14 mouse cellular contexts compared by ENCODE assay signal in the genomic region with DNA sequence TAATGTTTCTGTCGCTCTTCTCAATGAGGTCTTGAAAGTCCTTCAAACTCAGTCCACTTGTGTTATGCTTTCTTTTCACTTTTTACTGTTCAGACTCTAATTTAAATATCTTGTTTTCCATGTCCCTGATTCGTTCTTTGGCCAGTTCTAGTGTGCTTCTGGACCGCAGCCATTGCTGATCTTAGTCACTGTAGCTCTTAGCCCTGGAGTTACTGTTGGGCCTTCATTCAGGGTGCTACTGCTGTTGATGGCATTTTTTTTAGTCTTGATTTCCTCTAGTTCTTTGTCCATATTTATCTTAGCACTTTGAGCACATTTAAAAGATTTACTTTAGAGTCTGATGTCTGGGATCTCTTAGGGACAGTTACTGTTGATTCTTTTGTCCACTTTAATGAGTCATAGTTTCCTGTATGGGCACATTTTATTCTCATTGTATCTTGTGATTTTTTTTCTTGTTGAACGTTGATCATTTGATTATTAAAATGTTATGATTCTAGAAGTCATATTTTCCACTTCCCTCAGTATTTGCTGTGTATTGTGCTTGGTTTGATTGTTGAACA.
A peak's percentile ranks its signal among the peaks of the same experiment; 100 is the strongest.
DNase-seq lines count a peak whose midpoint lies in the region; ATAC-seq and TF ChIP-seq lines count a peak whose summit lies in the region.
"Had no signal": no experiment of that assay in that cellular context is flagged by ENCODE, and none has a peak within 500 bp of the region (broad histone marks: within the 10 kb centered on the region; RNA-seq: fewer than 3 reads in every experiment).

No protein-coding gene starts in this region.

- H3K9ac ChIP-seq in heart, embryonic 12.5 days, result no peak overlapping the region
- H3K9ac ChIP-seq in heart, embryonic 15.5 days, result no peak overlapping the region
- no peak overlapping the region for H3K9ac ChIP-seq in lung, postnatal 0 days (replicated peaks; ENCODE audit: low read depth)
- H3K9ac ChIP-seq: embryonic facial prominence, embryonic 15.5 days; limb, embryonic 12.5 days; liver, embryonic 15.5 days had no signal

- WGBS in heart, embryonic 12.5 days, result 58% methylated on average over 4 of the region's 4 CpGs
- WGBS in heart, embryonic 15.5 days, result 62% methylated on average over 4 of the region's 4 CpGs
- WGBS in lung, postnatal 0 days, result 39% methylated on average over 4 of the region's 4 CpGs

- H3K4me1 ChIP-seq in heart, embryonic 12.5 days (replicated peaks), result 0 out of 2 replicates have a peak, but pooled peaks cover 5% of the 10 kb centered on the region
- H3K4me1 ChIP-seq in heart, embryonic 15.5 days (replicated peaks), result no peaks in the 10 kb centered on the region; the same call in 1 of the 2 replicates
- H3K4me1 ChIP-seq in lung, postnatal 0 days (ENCODE audit: insufficient read depth, low read depth, low read length), result no peaks in the 10 kb centered on the region
- H3K4me1 ChIP-seq: embryonic facial prominence, embryonic 15.5 days; limb, embryonic 12.5 days; liver, embryonic 15.5 days had no signal

- TF ChIP-seq CTCF in lung, postnatal 0 days (IDR thresholded peaks at IDR 0.05), result no peak

- TF ChIP-seq EP300 in lung, postnatal 0 days (IDR thresholded peaks at IDR 0.05), result peak; percentile 86

- peak; percentile 91 for DNase-seq in heart, adult 11 months
- peak; percentile 77 for DNase-seq in lung, postnatal 0 days (ENCODE audit: low spot score)
- no peak for DNase-seq in testis, postnatal 10 days (ENCODE audit: low spot score)
- DNase-seq in layer of hippocampus, postnatal 14 days (ENCODE audit: low spot score in 2 of 2), result no peak
- DNase-seq in urinary bladder, postnatal 36 days (ENCODE audit: low spot score in 2 of 2), result no peak
- DNase-seq: cerebellum, adult 9-10 months had no signal

- no peak overlapping the region for H3K4me2 ChIP-seq in heart, embryonic 12.5 days
- H3K4me2 ChIP-seq in heart, embryonic 15.5 days, result no peak overlapping the region
- H3K4me2 ChIP-seq in lung, postnatal 0 days (replicated peaks; ENCODE audit: low read depth, low read length), result no peak overlapping the region
- H3K4me2 ChIP-seq: embryonic facial prominence, embryonic 15.5 days; limb, embryonic 12.5 days; liver, embryonic 15.5 days had no signal

- H3K27me3 ChIP-seq in heart, embryonic 12.5 days (replicated peaks), result no peaks in the 10 kb centered on the region
- no peaks in the 10 kb centered on the region for H3K27me3 ChIP-seq in heart, embryonic 15.5 days
- no peaks in the 10 kb centered on the region for H3K27me3 ChIP-seq in lung, postnatal 0 days (replicated peaks; ENCODE audit: insufficient read depth, low read length)
- H3K27me3 ChIP-seq: embryonic facial prominence, embryonic 15.5 days; limb, embryonic 12.5 days; liver, embryonic 15.5 days had no signal

- no peaks in the 10 kb centered on the region for H3K9me3 ChIP-seq in heart, embryonic 12.5 days (replicated peaks)
- H3K9me3 ChIP-seq in heart, embryonic 15.5 days (replicated peaks), result no peaks in the 10 kb centered on the region
- no peaks in the 10 kb centered on the region for H3K9me3 ChIP-seq in lung, postnatal 0 days (ENCODE audit: low read length)
- H3K9me3 ChIP-seq: embryonic facial prominence, embryonic 15.5 days; limb, embryonic 12.5 days; liver, embryonic 15.5 days had no signal

- no peaks in the 10 kb centered on the region for H3K36me3 ChIP-seq in heart, embryonic 12.5 days
- H3K36me3 ChIP-seq in heart, embryonic 15.5 days, result no peaks in the 10 kb centered on the region
- no peaks in the 10 kb centered on the region for H3K36me3 ChIP-seq in lung, postnatal 0 days (ENCODE audit: insufficient read depth, low read length)
- H3K36me3 ChIP-seq: embryonic facial prominence, embryonic 15.5 days; limb, embryonic 12.5 days; liver, embryonic 15.5 days had no signal

- ATAC-seq in heart, embryonic 12.5 days (ENCODE audit: insufficient number of reproducible peaks, low FRiP score), result no peak
- ATAC-seq in CD4-positive, CD25-positive, alpha-beta regulatory T cell, adult 4 months, result peak; percentile 41
- no peak for ATAC-seq in heart, embryonic 15.5 days (replicated peaks; ENCODE audit: insufficient number of reproducible peaks, insufficient read depth, low FRiP score, low read depth)
- ATAC-seq in lung, postnatal 0 days, result peak; percentile 89
- ATAC-seq: forebrain, embryonic 14.5 days; midbrain, embryonic 16.5 days had no signal

- H3K4me3 ChIP-seq in heart, embryonic 12.5 days, result no peak overlapping the region
- H3K4me3 ChIP-seq in heart, embryonic 15.5 days, result no peak overlapping the region
- H3K4me3 ChIP-seq in lung, postnatal 0 days (ENCODE audit: low read depth, low read length), result no peak overlapping the region
- H3K4me3 ChIP-seq: embryonic facial prominence, embryonic 15.5 days; limb, embryonic 12.5 days; liver, embryonic 15.5 days had no signal

- H3K27ac ChIP-seq in heart, embryonic 12.5 days (ENCODE audit: poor library complexity, severe bottlenecking), result no peak overlapping the region
- peak overlapping the region; percentile 33; the same call in 1 of the 2 replicates for H3K27ac ChIP-seq in heart, embryonic 15.5 days
- H3K27ac ChIP-seq in lung, postnatal 0 days (ENCODE audit: low read length), result no peak overlapping the region
- H3K27ac ChIP-seq: embryonic facial prominence, embryonic 15.5 days; limb, embryonic 12.5 days; liver, embryonic 15.5 days had no signal

Comparison
In these comparisons a context has a peak if more than half of its experiments do, and no peak if none do; other contexts are left out.
1. DNase-seq: peak in heart, adult 11 months (single experiment) and lung, postnatal 0 days (single experiment); none in testis, postnatal 10 days (single experiment), layer of hippocampus, postnatal 14 days (0 of 2) and urinary bladder, postnatal 36 days (0 of 2).
2. ATAC-seq: peak in CD4-positive, CD25-positive, alpha-beta regulatory T cell, adult 4 months (single experiment) and lung, postnatal 0 days (single experiment); none in heart, embryonic 12.5 days (single experiment) and heart, embryonic 15.5 days (single experiment).